Mouse (Mus musculus) olfactory bulb, adult 2 months (tissue): ENCODE results near the gene Srgap2.

ENCODE experiments used
- CTCF ChIP-seq: fragments of 200-500 bp; IDR thresholded peaks from 2 replicates; pipeline ENCODE4 v1.5.1; 2012; ENCODE audit warnings: low read depth, mild to moderate bottlenecking, low read length, moderate library complexity; ENCODE audit not compliant: insufficient read depth
- POLR2A ChIP-seq: fragments of 200-500 bp; IDR thresholded peaks from 2 replicates; pipeline ENCODE4 v1.6.1; 2012; ENCODE audit warnings: mild to moderate bottlenecking, low read depth, low read length, moderate library complexity; ENCODE audit not compliant: insufficient read depth

DNA sequence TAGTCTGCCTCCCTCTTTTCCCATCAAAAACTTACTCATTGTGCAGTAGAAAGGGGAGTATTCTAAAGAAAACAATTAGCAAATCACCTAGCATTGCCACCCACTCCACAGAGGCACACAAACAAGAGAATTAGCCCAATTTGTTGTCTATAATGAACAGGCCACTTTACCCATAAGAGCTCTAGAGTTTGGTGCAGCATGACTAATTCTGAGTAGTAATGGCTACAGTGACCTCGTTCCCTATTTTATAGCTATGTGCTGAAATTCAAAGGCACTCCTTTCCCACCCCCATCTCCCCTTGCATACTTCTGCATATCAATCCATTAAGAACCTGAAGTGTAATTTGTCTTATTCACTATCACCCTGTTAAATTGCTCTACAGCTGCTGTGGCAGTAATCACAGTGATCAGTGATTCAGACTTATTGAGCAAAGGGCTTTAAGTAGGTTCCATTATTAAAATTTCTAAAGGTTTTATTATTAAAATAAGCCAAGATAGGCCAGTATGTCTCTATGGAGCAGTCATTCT lies 64.5 kb downstream of the Srgap2 start:
- TF ChIP-seq CTCF (no peak), POLR2A (no peak)
